Mouse (Mus musculus) stomach, postnatal 0 days (tissue): Measurements from ENCODE around the gene Mettl23. TPM values are rescaled to one million over a fixed set of nuclear protein-coding genes. Genes with fewer than 3 reads are reported as not detected.
A peak's percentile ranks its signal among the peaks of the same experiment; 100 is the strongest.

Experiments used
- ATAC-seq: fragments of 200-750 bp; cut with Nextera tagmentation; 2 replicates; pipeline ENCODE4 v1.8.0; 2017; ENCODE audit not compliant: low FRiP score, low TSS enrichment
- DNase-seq: peaks from one replicate; pipeline ENCODE4 v3.0.0-alpha.2; 2016; ENCODE audit warnings: low spot score
- H3K27ac ChIP-seq: fragments of 300-500 bp; sonication (generic); replicated peaks from 2 replicates; pipeline ENCODE4 v1.5.1; 2014; ENCODE audit warnings: mild to moderate bottlenecking, control low read depth
- H3K27me3 ChIP-seq: fragments of 300-500 bp; sonication (generic); 2 replicates; pipeline ENCODE4 v1.6.1; 2014; ENCODE audit warnings: low read length; ENCODE audit not compliant: control insufficient read depth, insufficient read depth
- H3K36me3 ChIP-seq: fragments of 300-500 bp; sonication (generic); 2 replicates; pipeline ENCODE4 v1.6.1; 2014; ENCODE audit warnings: low read length, mixed read lengths; ENCODE audit not compliant: control insufficient read depth, insufficient read depth
- H3K4me1 ChIP-seq: fragments of 300-500 bp; sonication (generic); replicated peaks from 2 replicates; pipeline ENCODE4 v1.6.1; 2014; ENCODE audit warnings: antibody characterized with exemption; ENCODE audit not compliant: control insufficient read depth, insufficient read depth
- H3K4me2 ChIP-seq: fragments of 300-500 bp; sonication (generic); replicated peaks from 2 replicates; pipeline ENCODE4 v1.6.1; 2014; ENCODE audit warnings: low read depth, mild to moderate bottlenecking, control low read depth, moderate library complexity
- H3K4me3 ChIP-seq: fragments of 300-500 bp; sonication (generic); 2 replicates; pipeline ENCODE4 v1.5.1; 2014; ENCODE audit warnings: low read depth, low read length, control low read depth
- H3K9ac ChIP-seq: fragments of 300-500 bp; sonication (generic); 2 replicates; pipeline ENCODE4 v1.6.1; 2014; ENCODE audit warnings: mild to moderate bottlenecking, low read length, control low read depth, mixed read lengths
- H3K9me3 ChIP-seq: fragments of 300-500 bp; sonication (generic); 2 replicates; pipeline ENCODE4 v1.6.1; 2016; ENCODE audit warnings: low read length; ENCODE audit not compliant: control insufficient read depth
- CTCF ChIP-seq: IDR thresholded peaks from 2 replicates; pipeline ENCODE4 v1.5.1; 2016; ENCODE audit warnings: antibody characterized with exemption, low read depth, mild to moderate bottlenecking, moderate library complexity
- EP300 ChIP-seq: optimal IDR thresholded peaks from 2 replicates; pipeline ENCODE3; 2016; ENCODE audit warnings: antibody characterized with exemption
- WGBS: fragments of 180-500 bp; shearing (Covaris S2); extraction: QIAGEN DNeasy Blood & Tissue Kit; methylation state at CpG from one replicate; pipeline ENCODE4 v1.1.7; 2014; 5-methylcytosine and 5-hydroxymethylcytosine counted together
- polyA plus RNA-seq: library from polyadenylated mRNA; unstranded; fragments of >200 nt; fragmentation: Nextera tagmentation; extraction: Ambion mirVana; gene quantifications from 2 replicates; pipeline ENCODE4 v1.2.1, GENCODE M21; 2015

The Mettl23 gene
- polyA plus RNA-seq, 1 experiment from 2014 or later, result 40.6 TPM

DNA sequence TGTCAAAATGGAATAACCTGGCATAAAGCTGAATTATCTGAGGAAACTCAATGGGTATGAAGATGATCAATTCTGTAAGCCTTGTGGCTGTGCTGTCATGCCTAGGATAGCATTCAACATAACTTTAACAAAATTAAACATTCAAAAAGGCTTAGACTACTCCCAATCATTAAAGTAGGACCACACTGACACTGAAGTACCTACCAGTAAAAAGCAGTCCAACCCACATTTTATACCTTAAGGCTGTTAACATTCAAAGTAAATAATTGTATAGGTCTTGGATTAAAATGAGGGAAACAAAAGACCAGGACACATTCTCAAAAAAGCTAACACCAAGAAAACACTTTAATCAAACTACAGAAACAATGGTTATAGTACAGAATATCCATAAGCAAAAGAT is 6.5 kb downstream of the Mettl23 start:
- H3K4me2 ChIP-seq, result no peak overlapping the region
- TF ChIP-seq CTCF, result no peak
- no peak for TF ChIP-seq EP300

GRCm38 (mm10) chr11:116850085-116850484 is 7.0 kb downstream of the Mettl23 start:
- Histone ChIP-seq H3K36me3 (peaks cover 3% of the 10 kb centered on the region; the same call in 1 of the 2 replicates), H3K27me3 (no peaks in the 10 kb centered on the region), H3K9me3 (no peaks in the 10 kb centered on the region), H3K4me1 (peaks cover 3% of the 10 kb centered on the region; the same call in 1 of the 2 replicates), H3K4me2 (peak overlapping the region; percentile 73), H3K4me3 (peak overlapping the region; percentile 95; the same call in 1 of the 2 replicates), H3K27ac (no peak overlapping the region), H3K9ac (no peak overlapping the region)
- TF ChIP-seq CTCF (no peak), EP300 (no peak)
- ATAC-seq (no peak), DNase-seq (no peak)
- 16% methylated on average over 4 of the region's 4 CpGs for WGBS

More for the DNA sequence above, 6.5 kb downstream of the Mettl23 start:
- Histone ChIP-seq H3K36me3 (peaks cover 3% of the 10 kb centered on the region; the same call in 1 of the 2 replicates), H3K4me1 (peaks cover 3% of the 10 kb centered on the region; the same call in 1 of the 2 replicates), H3K9ac (no peak overlapping the region), H3K4me3 (no peak overlapping the region), H3K9me3 (no peaks in the 10 kb centered on the region), H3K27ac (no peak overlapping the region), H3K27me3 (no peaks in the 10 kb centered on the region)
- DNase-seq, result no peak
- no peak for ATAC-seq

GRCm38 (mm10) chr11:116850833-116851477 is 7.9 kb downstream of the Mettl23 start:
- peak overlapping the region; percentile 99; the same call in 1 of the 2 replicates for H3K27ac ChIP-seq
- DNase-seq (no peak), ATAC-seq (no peak)
- no peaks in the 10 kb centered on the region for H3K27me3 ChIP-seq
- H3K4me2 ChIP-seq, result peak overlapping the region; percentile 73
- no peaks in the 10 kb centered on the region for H3K9me3 ChIP-seq
- H3K4me1 ChIP-seq, result peaks cover 3% of the 10 kb centered on the region; the same call in 1 of the 2 replicates
- no peak for TF ChIP-seq EP300
- TF ChIP-seq CTCF, result no peak
- H3K4me3 ChIP-seq, result peak overlapping the region; percentile 95
- H3K9ac ChIP-seq, result peak overlapping the region; percentile 98
- H3K36me3 ChIP-seq, result peaks cover 3% of the 10 kb centered on the region; the same call in 1 of the 2 replicates
- WGBS, result 18% methylated on average over 6 of the region's 6 CpGs

DNA sequence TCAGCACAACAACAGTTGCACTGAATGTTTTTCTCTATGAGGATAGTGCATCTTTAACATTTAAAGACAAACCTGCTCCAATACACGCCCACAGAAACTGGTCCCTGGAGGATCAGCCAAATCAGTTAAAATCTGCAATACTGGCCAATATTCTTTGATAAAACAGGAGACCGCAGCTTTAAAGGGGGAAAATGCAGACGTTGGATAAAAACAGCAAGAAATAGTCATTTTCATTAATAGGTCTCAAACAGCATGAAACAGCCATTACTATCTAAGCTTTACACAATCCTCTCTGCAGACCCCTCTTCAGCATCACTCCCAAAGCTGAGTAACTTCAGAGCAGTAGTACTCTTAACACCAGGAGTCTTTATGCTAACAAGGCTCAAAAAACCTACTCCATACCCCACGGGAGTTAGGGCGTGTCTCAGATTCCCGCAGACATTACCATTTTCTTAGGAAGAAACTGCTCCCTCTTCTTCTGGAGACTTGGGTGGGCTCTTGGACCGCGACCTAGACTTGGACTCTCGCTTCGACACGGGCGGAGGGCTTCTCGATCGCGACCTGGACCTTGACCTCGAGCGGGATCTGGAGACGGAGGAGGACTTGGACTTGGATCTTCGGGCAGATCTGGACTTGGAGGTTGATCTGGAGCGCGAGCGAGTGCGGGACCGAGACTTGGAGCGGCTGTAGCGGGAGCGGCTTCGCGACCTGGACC is 8.7 kb downstream of the Mettl23 start:
- ATAC-seq, result peak; percentile 1
- Histone ChIP-seq H3K4me2 (peak overlapping the region; percentile 73), H3K27ac (peak overlapping the region; percentile 99), H3K27me3 (no peaks in the 10 kb centered on the region), H3K9ac (peak overlapping the region; percentile 98), H3K4me1 (peaks cover 3% of the 10 kb centered on the region; the same call in 1 of the 2 replicates), H3K4me3 (peak overlapping the region; percentile 95), H3K36me3 (peaks cover 3% of the 10 kb centered on the region; the same call in 1 of the 2 replicates), H3K9me3 (no peaks in the 10 kb centered on the region)
- no peak for TF ChIP-seq EP300
- no peak for TF ChIP-seq CTCF
- under 1% methylated on average over 29 of the region's 29 CpGs for WGBS
- no peak for DNase-seq

DNA sequence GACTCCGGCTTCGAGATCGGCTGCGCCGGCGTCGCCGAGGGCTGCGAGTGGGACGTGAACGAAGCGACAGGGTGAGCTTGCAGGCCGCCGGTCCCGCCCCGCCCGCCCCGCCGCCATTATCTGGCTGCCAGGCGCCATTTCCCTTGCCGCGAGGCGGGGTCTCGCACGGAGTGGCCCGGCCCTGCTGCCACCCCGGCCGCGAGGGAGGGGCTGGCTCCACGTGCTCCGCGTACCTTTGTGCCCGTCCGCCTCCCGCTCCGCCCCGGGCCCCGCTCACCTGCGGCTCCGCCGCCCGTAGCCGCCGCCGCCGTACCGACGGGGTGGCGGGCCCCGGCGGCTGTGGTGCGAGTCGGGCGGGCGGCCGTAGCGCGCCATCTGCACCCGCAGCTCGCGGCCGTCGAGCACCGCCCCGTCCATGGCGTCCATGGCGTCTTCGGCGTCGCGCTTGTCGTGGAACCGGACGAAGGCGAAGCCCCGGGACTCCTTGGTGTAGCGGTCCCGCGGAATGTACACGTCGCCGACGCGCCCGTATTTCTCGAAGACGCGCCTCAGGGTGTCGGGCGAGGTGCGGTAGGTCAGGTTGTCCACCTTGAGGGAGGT is 9.3 kb downstream of the Mettl23 start, which contains the start of gene Mfsd11:
Gene Mfsd11 (plus strand): TSS at position 150 of the 600 bp plus-strand sequence.
- Histone ChIP-seq H3K27ac (peak within 1 kb of the TSS; percentile 99), H3K27me3 (no peaks in the 10 kb centered on the region), H3K9ac (peak within 1 kb of the TSS; percentile 98), H3K4me2 (peak within 1 kb of the TSS; percentile 76), H3K9me3 (no peaks in the 10 kb centered on the region), H3K4me1 (peaks cover 3% of the 10 kb centered on the region; the same call in 1 of the 2 replicates), H3K36me3 (peaks cover 3% of the 10 kb centered on the region; the same call in 1 of the 2 replicates), H3K4me3 (peak within 1 kb of the TSS; percentile 95)
- DNase-seq, result peak; percentile 92
- whole genome bisulfite sequencing, result 0% methylated on average over 66 of the region's 91 CpGs
- TF ChIP-seq EP300 (peak; percentile 5), CTCF (no peak)
- peak; percentile 69 for ATAC-seq
